Mouse (Mus musculus): Measurements from ENCODE around the gene Gm14180. TPM values are rescaled to one million over a fixed set of nuclear protein-coding genes. Genes with fewer than 3 reads are reported as not detected.

Gene Gm14180
- polyA plus RNA-seq (2015; fragmentation: Nextera tagmentation; extraction: Ambion mirVana), result not detected in 2 replicates

GRCm38 (mm10) chr11:99734190-99734589 is at the start of gene Gm14180:
Gm14180 (minus strand) TSS chr11:99734290.

GRCm38 (mm10) chr11:99780604-99781003 is 46.5 kb upstream of the Gm14180 start, which contains the start of gene Krtap4-8:
Krtap4-8 (minus strand) TSS chr11:99780704.

DNA sequence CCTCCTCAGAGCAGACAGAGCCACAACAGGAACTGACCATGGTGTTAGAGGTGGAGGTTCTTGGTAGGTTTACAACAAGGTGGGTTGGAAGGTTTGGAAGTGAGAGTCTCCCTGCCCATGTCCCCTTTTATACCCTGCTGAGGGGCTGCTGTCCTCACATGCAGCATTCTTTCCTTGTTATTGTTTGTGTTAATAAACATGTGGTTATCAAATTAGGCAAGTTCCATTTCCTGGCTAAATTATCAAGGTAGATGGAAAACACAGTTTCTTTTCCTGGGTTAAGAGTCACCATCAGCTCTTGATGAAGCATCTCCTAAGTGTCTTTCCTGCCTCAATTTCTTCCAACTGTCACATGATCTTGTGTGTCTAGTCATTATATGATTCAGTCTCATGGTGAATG is 38.7 kb upstream of the Gm14180 start, which contains the start of gene Gm11595:
Gene Gm11595 (minus strand): TSS at position 101 of the 400 bp plus-strand sequence.

DNA sequence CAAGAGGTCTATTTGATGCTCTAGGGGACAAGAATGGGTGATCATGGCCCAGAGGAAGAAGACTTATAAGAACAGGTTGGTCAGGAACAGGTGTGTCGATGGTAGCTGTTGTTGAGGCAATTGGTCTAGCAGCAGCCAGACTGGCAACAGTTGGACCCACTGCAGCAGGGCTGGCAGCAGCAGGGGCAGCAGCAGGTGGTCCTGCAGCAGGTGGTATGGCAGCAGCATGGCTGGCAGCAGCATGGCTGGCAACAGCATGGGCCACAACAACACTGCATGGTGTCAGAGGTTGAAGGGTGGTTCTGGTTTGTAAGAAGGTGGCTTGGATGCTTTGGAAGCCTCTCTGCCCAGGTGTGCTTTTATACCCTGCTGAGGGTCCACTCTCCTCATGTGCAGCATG is 43.6 kb downstream of the Gm14180 start, which contains the start of gene Gm14190:
Gene Gm14190 (minus strand): TSS at position 278 of the 400 bp plus-strand sequence.

Other genes starting within 250 kb of the Gm14180 start
- gene Krt23, start 241.2 kb downstream of the Gm14180 start, polyA plus RNA-seq (2015; fragmentation: Nextera tagmentation; extraction: Ambion mirVana), result 2.6 and 3.4 TPM in 2 replicates
- gene Krt39, start 213.0 kb downstream of the Gm14180 start, polyA plus RNA-seq (2015; fragmentation: Nextera tagmentation; extraction: Ambion mirVana), result not detected in 2 replicates
- gene Krt40, start 191.1 kb downstream of the Gm14180 start, polyA plus RNA-seq (2015; fragmentation: Nextera tagmentation; extraction: Ambion mirVana), result not detected in 2 replicates
- gene Krtap3-3, start 183.4 kb downstream of the Gm14180 start, polyA plus RNA-seq (2015; fragmentation: Nextera tagmentation; extraction: Ambion mirVana), result not detected in 2 replicates
- not detected in 2 replicates for gene Krtap3-2, start 177.4 kb downstream of the Gm14180 start, polyA plus RNA-seq (2015; fragmentation: Nextera tagmentation; extraction: Ambion mirVana)
- gene Gm11939, start 174.8 kb downstream of the Gm14180 start, polyA plus RNA-seq (2015; fragmentation: Nextera tagmentation; extraction: Ambion mirVana), result not detected in 2 replicates
- not detected in 2 replicates for gene Krtap3-1, start 167.7 kb downstream of the Gm14180 start, polyA plus RNA-seq (2015; fragmentation: Nextera tagmentation; extraction: Ambion mirVana)
- gene Krtap1-5, start 153.3 kb downstream of the Gm14180 start, polyA plus RNA-seq (2015; fragmentation: Nextera tagmentation; extraction: Ambion mirVana), result 0.12 TPM in 1 of 2 replicates, not detected in the other
- gene Krtap1-4, start 150.6 kb downstream of the Gm14180 start, polyA plus RNA-seq (2015; fragmentation: Nextera tagmentation; extraction: Ambion mirVana), result not detected in 2 replicates
- not detected in 2 replicates for gene Krtap1-3, start 143.0 kb downstream of the Gm14180 start, polyA plus RNA-seq (2015; fragmentation: Nextera tagmentation; extraction: Ambion mirVana)
- gene Krtap9-3, start 136.2 kb downstream of the Gm14180 start, polyA plus RNA-seq (2015; fragmentation: Nextera tagmentation; extraction: Ambion mirVana), result not detected in 2 replicates
- not detected in 2 replicates for gene Gm11938, start 131.0 kb downstream of the Gm14180 start, polyA plus RNA-seq (2015; fragmentation: Nextera tagmentation; extraction: Ambion mirVana)
- not detected in 2 replicates for gene Gm11937, start 124.1 kb downstream of the Gm14180 start, polyA plus RNA-seq (2015; fragmentation: Nextera tagmentation; extraction: Ambion mirVana)
- not detected in 2 replicates for gene Krtap2-4, start 119.4 kb downstream of the Gm14180 start, polyA plus RNA-seq (2015; fragmentation: Nextera tagmentation; extraction: Ambion mirVana)
- gene Gm11562, start 113.9 kb downstream of the Gm14180 start, polyA plus RNA-seq (2015; fragmentation: Nextera tagmentation; extraction: Ambion mirVana), result not detected in 2 replicates
- gene Krtap4-1, start 106.1 kb downstream of the Gm14180 start, polyA plus RNA-seq (2015; fragmentation: Nextera tagmentation; extraction: Ambion mirVana), result not detected in 2 replicates
- not detected in 2 replicates for gene Krtap4-2, start 99.2 kb downstream of the Gm14180 start, polyA plus RNA-seq (2015; fragmentation: Nextera tagmentation; extraction: Ambion mirVana)
- not detected in 2 replicates for gene Krtap4-7, start 90.2 kb downstream of the Gm14180 start, polyA plus RNA-seq (2015; fragmentation: Nextera tagmentation; extraction: Ambion mirVana)
- not detected in 2 replicates for gene Gm11555, start 84.1 kb downstream of the Gm14180 start, polyA plus RNA-seq (2015; fragmentation: Nextera tagmentation; extraction: Ambion mirVana)
- not detected in 2 replicates for gene Gm11563, start 75.3 kb downstream of the Gm14180 start, polyA plus RNA-seq (2015; fragmentation: Nextera tagmentation; extraction: Ambion mirVana)
- not detected in 2 replicates for gene Krtap4-6, start 68.3 kb downstream of the Gm14180 start, polyA plus RNA-seq (2015; fragmentation: Nextera tagmentation; extraction: Ambion mirVana)
- gene Gm14190, start 43.5 kb downstream of the Gm14180 start, polyA plus RNA-seq (2015; fragmentation: Nextera tagmentation; extraction: Ambion mirVana), result not detected in 2 replicates
- gene Gm11595, start 38.6 kb upstream of the Gm14180 start, polyA plus RNA-seq (2015; fragmentation: Nextera tagmentation; extraction: Ambion mirVana), result not detected in 2 replicates
- gene Krtap4-8, start 46.4 kb upstream of the Gm14180 start, polyA plus RNA-seq (2015; fragmentation: Nextera tagmentation; extraction: Ambion mirVana), result not detected in 2 replicates
- gene Krtap4-9, start 50.9 kb upstream of the Gm14180 start, polyA plus RNA-seq (2015; fragmentation: Nextera tagmentation; extraction: Ambion mirVana), result not detected in 2 replicates
- not detected in 2 replicates for gene Gm11596, start 59.2 kb upstream of the Gm14180 start, polyA plus RNA-seq (2015; fragmentation: Nextera tagmentation; extraction: Ambion mirVana)
- gene Gm11569, start 64.6 kb upstream of the Gm14180 start, polyA plus RNA-seq (2015; fragmentation: Nextera tagmentation; extraction: Ambion mirVana), result not detected in 2 replicates
- not detected in 2 replicates for gene Gm11554, start 70.2 kb upstream of the Gm14180 start, polyA plus RNA-seq (2015; fragmentation: Nextera tagmentation; extraction: Ambion mirVana)
- not detected in 2 replicates for gene Krtap4-13, start 75.6 kb upstream of the Gm14180 start, polyA plus RNA-seq (2015; fragmentation: Nextera tagmentation; extraction: Ambion mirVana)
- not detected in 2 replicates for gene Gm11564, start 81.4 kb upstream of the Gm14180 start, polyA plus RNA-seq (2015; fragmentation: Nextera tagmentation; extraction: Ambion mirVana)
- not detected in 2 replicates for gene 2300003K06Rik, start 103.8 kb upstream of the Gm14180 start, polyA plus RNA-seq (2015; fragmentation: Nextera tagmentation; extraction: Ambion mirVana)
- gene Krtap4-16, start 117.3 kb upstream of the Gm14180 start, polyA plus RNA-seq (2015; fragmentation: Nextera tagmentation; extraction: Ambion mirVana), result not detected in 2 replicates
- not detected in 2 replicates for gene Gm11568, start 123.6 kb upstream of the Gm14180 start, polyA plus RNA-seq (2015; fragmentation: Nextera tagmentation; extraction: Ambion mirVana)
- gene Gm11559, start 130.2 kb upstream of the Gm14180 start, polyA plus RNA-seq (2015; fragmentation: Nextera tagmentation; extraction: Ambion mirVana), result not detected in 2 replicates
- gene Krtap9-1, start 139.1 kb upstream of the Gm14180 start, polyA plus RNA-seq (2015; fragmentation: Nextera tagmentation; extraction: Ambion mirVana), result not detected in 2 replicates
- not detected in 2 replicates for gene Gm11567, start 144.9 kb upstream of the Gm14180 start, polyA plus RNA-seq (2015; fragmentation: Nextera tagmentation; extraction: Ambion mirVana)
- not detected in 2 replicates for gene Krtap31-1, start 173.6 kb upstream of the Gm14180 start, polyA plus RNA-seq (2015; fragmentation: Nextera tagmentation; extraction: Ambion mirVana)
- not detected in 2 replicates for gene Gm11565, start 180.5 kb upstream of the Gm14180 start, polyA plus RNA-seq (2015; fragmentation: Nextera tagmentation; extraction: Ambion mirVana)
- not detected in 2 replicates for gene Krtap31-2, start 202.0 kb upstream of the Gm14180 start, polyA plus RNA-seq (2015; fragmentation: Nextera tagmentation; extraction: Ambion mirVana)
- not detected in 2 replicates for gene Krtap9-5, start 214.2 kb upstream of the Gm14180 start, polyA plus RNA-seq (2015; fragmentation: Nextera tagmentation; extraction: Ambion mirVana)
- gene Krtap29-1, start 244.8 kb upstream of the Gm14180 start, polyA plus RNA-seq (2015; fragmentation: Nextera tagmentation; extraction: Ambion mirVana), result not detected in 2 replicates